Mouse (Mus musculus) CH12.LX (cell line): ENCODE results near the gene F2r. TPM values are rescaled to one million over a fixed set of nuclear protein-coding genes. Genes with fewer than 3 reads are reported as not detected.

ENCODE experiments used
- DNase-seq: peaks from one replicate; pipeline ENCODE4 v3.0.0-alpha.2; 2013; ENCODE audit errors: extremely low read depth
- H3K27ac ChIP-seq: 2 replicates; pipeline ENCODE4 v1.5.1; 2012; ENCODE audit warnings: low read depth, mild to moderate bottlenecking, control low read depth, moderate library complexity; ENCODE audit not compliant: insufficient read depth
- H3K27me3 ChIP-seq: replicated peaks from 2 replicates; pipeline ENCODE3; 2012; ENCODE audit warnings: inconsistent platforms
- H3K36me3 ChIP-seq, 2 experiments: replicated peaks in 1 of 2; 2 replicates each; pipeline versions ENCODE3 to v1.6.1; 2012; ENCODE audit warnings: inconsistent platforms in 1 of 2, low read length in 1 of 2, mild to moderate bottlenecking in 1 of 2, mixed read lengths in 1 of 2, moderate library complexity in 1 of 2; ENCODE audit not compliant: control insufficient read depth in 1 of 2, insufficient read depth in 1 of 2
- H3K4me1 ChIP-seq, 2 experiments: 2 replicates each; pipeline ENCODE4 v1.6.1; 2012; ENCODE audit warnings: inconsistent platforms in 1 of 2, moderate library complexity in 1 of 2; ENCODE audit not compliant: insufficient read depth in 2 of 2, control insufficient read depth in 1 of 2
- H3K4me2 ChIP-seq: 2 replicates; pipeline ENCODE4 v1.6.1; 2012; ENCODE audit warnings: low read depth, mild to moderate bottlenecking, control low read depth; ENCODE audit not compliant: poor library complexity, insufficient read depth, severe bottlenecking
- H3K4me3 ChIP-seq, 3 experiments: fragments of 150-350 bp in 1 of 3; sonication (generic) in 1 of 3; replicated peaks in 1 of 3; 2 replicates each; pipeline versions ENCODE3 to v1.5.1; 2011 to 2012; ENCODE audit warnings: low read depth in 2 of 3, low read length in 2 of 3, mild to moderate bottlenecking in 2 of 3, moderate library complexity in 2 of 3, control low read depth in 1 of 3, improper control_type of control experiment in 1 of 3, inconsistent platforms in 1 of 3, mixed read lengths in 1 of 3; ENCODE audit not compliant: poor library complexity in 1 of 3
- H3K79me2 ChIP-seq: replicated peaks from 2 replicates; pipeline ENCODE4 v1.6.1; 2012; ENCODE audit warnings: mild to moderate bottlenecking, moderate library complexity; ENCODE audit not compliant: control insufficient read depth, poor library complexity, insufficient read depth, severe bottlenecking; ENCODE audit errors: extremely low read depth
- H3K9ac ChIP-seq: 2 replicates; pipeline ENCODE4 v1.6.1; 2012; ENCODE audit warnings: low read depth, mild to moderate bottlenecking, control low read depth, moderate library complexity; ENCODE audit not compliant: insufficient read depth
- H3K9me3 ChIP-seq: replicated peaks from 2 replicates; pipeline ENCODE3; 2012; ENCODE audit warnings: low read length, inconsistent platforms, mixed read lengths
- CHD1 ChIP-seq: IDR thresholded peaks from 2 replicates; pipeline ENCODE4 v1.6.1; 2012; ENCODE audit warnings: low read depth, low read length, improper control_type of control experiment, inconsistent platforms
- CHD2 ChIP-seq: IDR thresholded peaks from 2 replicates; pipeline ENCODE4 v1.6.1; 2011; ENCODE audit warnings: low read length, improper control_type of control experiment
- CTCF ChIP-seq, 2 experiments: IDR thresholded peaks in 1 of 2; conservative IDR thresholded peaks in 1 of 2; 2 replicates each; pipeline ENCODE4 v1.5.1; 2011 to 2012; ENCODE audit warnings: low read depth in 2 of 2, low read length in 2 of 2, improper control_type of control experiment in 1 of 2, inconsistent platforms in 1 of 2, mild to moderate bottlenecking in 1 of 2, moderate library complexity in 1 of 2
- ELF1 ChIP-seq: IDR thresholded peaks from 2 replicates; pipeline ENCODE4 v1.6.1; 2014; ENCODE audit warnings: low read depth, mild to moderate bottlenecking, inconsistent platforms, low read length, improper control_type of control experiment
- EP300 ChIP-seq: IDR thresholded peaks from 2 replicates; pipeline ENCODE4 v1.6.1; 2011; ENCODE audit warnings: low read length, improper control_type of control experiment
- GABPA ChIP-seq: IDR thresholded peaks from 2 replicates; pipeline ENCODE4 v1.6.1; 2012; ENCODE audit warnings: low read depth, low read length, improper control_type of control experiment, inconsistent platforms; ENCODE audit not compliant: insufficient replicate concordance
- HCFC1 ChIP-seq: IDR thresholded peaks from 2 replicates; pipeline ENCODE4 v1.6.1; 2012; ENCODE audit warnings: low read depth, mild to moderate bottlenecking, inconsistent platforms, low read length, improper control_type of control experiment
- IRF4 ChIP-seq: IDR thresholded peaks from 2 replicates; pipeline ENCODE4 v1.6.1; 2014; ENCODE audit warnings: low read depth, mild to moderate bottlenecking, inconsistent platforms, low read length, improper control_type of control experiment
- JUN ChIP-seq: IDR thresholded peaks from 2 replicates; pipeline ENCODE4 v1.6.1; 2011; ENCODE audit warnings: low read depth, mild to moderate bottlenecking, low read length, improper control_type of control experiment, moderate library complexity; ENCODE audit not compliant: insufficient read depth
- MAFK ChIP-seq: IDR thresholded peaks from 2 replicates; pipeline ENCODE4 v1.6.1; 2011; ENCODE audit warnings: low read length, improper control_type of control experiment; ENCODE audit not compliant: insufficient replicate concordance
- MAX ChIP-seq: IDR thresholded peaks from 2 replicates; pipeline ENCODE4 v1.6.1; 2011; ENCODE audit warnings: low read length, improper control_type of control experiment
- MEF2A ChIP-seq: IDR thresholded peaks from 2 replicates; pipeline ENCODE4 v1.6.1; 2014; ENCODE audit warnings: low read depth, mild to moderate bottlenecking, inconsistent platforms, low read length, improper control_type of control experiment, borderline replicate concordance
- NELFE ChIP-seq: IDR thresholded peaks from 2 replicates; pipeline ENCODE4 v1.6.1; 2011; ENCODE audit warnings: low read depth, low read length, improper control_type of control experiment
- NRF1 ChIP-seq: IDR thresholded peaks from 2 replicates; pipeline ENCODE4 v1.6.1; 2014; ENCODE audit warnings: low read depth, mild to moderate bottlenecking, inconsistent platforms, low read length, improper control_type of control experiment, moderate library complexity
- POLR2A ChIP-seq: IDR thresholded peaks from 2 replicates; pipeline ENCODE4 v1.6.1; 2011; ENCODE audit warnings: low read depth, mild to moderate bottlenecking, improper control_type of control experiment, low read length
- POLR2AphosphoS2 ChIP-seq: IDR thresholded peaks from 2 replicates; pipeline ENCODE4 v1.6.1; 2011; ENCODE audit warnings: low read depth, low read length, improper control_type of control experiment
- SMC3 ChIP-seq: IDR thresholded peaks from 2 replicates; pipeline ENCODE4 v1.6.1; 2011; ENCODE audit warnings: low read depth, low read length, improper control_type of control experiment
- UBTF ChIP-seq: IDR thresholded peaks from 2 replicates; pipeline ENCODE4 v1.6.1; 2012; ENCODE audit warnings: low read depth, mild to moderate bottlenecking, inconsistent platforms, low read length, improper control_type of control experiment, moderate library complexity
- USF1 ChIP-seq: IDR thresholded peaks from 2 replicates; pipeline ENCODE4 v1.6.1; 2014; ENCODE audit warnings: low read depth, mild to moderate bottlenecking, inconsistent platforms, low read length, improper control_type of control experiment
- USF2 ChIP-seq: conservative IDR thresholded peaks from 2 replicates; pipeline ENCODE4 v1.6.1; 2011; ENCODE audit warnings: low read depth, low read length, improper control_type of control experiment
- ZNF384 ChIP-seq: IDR thresholded peaks from 2 replicates; pipeline ENCODE4 v1.6.1; 2012; ENCODE audit warnings: low read depth, low read length, improper control_type of control experiment, inconsistent platforms
- dilution Hi-C: fragments of 300-500 bp; cut with MboI; formaldehyde crosslinking; loops from 2 replicates; pipeline ENCODE4 v1.14.3; 2020; ENCODE audit warnings: low sequenced_read_pairs; ENCODE audit not compliant: extremely low pct_unique_long_range_greater_than_20kb, extremely low pct_ligation_motif_present
- in situ Hi-C: fragments of 300-500 bp; cut with MboI; formaldehyde crosslinking; loops from 3 replicates; pipeline ENCODE4 v1.14.3; 2019; ENCODE audit warnings: low sequenced_read_pairs, low pct_ligation_motif_present, low pct_unique_long_range_greater_than_20kb, mixed read lengths
- polyA plus RNA-seq: library from polyadenylated mRNA; unstranded; fragments of >175 nt; gene quantifications from 2 replicates; pipeline ENCODE4 v1.2.1, GENCODE M21; 2012; ENCODE audit warnings: low read depth; ENCODE audit not compliant: insufficient read length
- total RNA-seq, 2 experiments: library from RNA; depleted of rRNA; stranded (reverse); fragments of 300-350 nt in 1 of 2; fragments of >200 nt in 1 of 2; gene quantifications; 2 replicates each; pipeline ENCODE4 v1.2.3; 2012 to 2014

The F2r gene
- total and polyA plus RNA-seq, 3 experiments = 0.17 to 0.30 (median 0.28) TPM

- Histone ChIP-seq H3K9me3 (no peaks in the 10 kb centered on the region), H3K27me3 (no peaks in the 10 kb centered on the region), H3K79me2 (no peaks in the 10 kb centered on the region), H3K27ac (no peak overlapping the region), H3K4me2 (no peak overlapping the region), H3K4me1 (no peaks in the 10 kb centered on the region), H3K36me3 (no peaks in the 10 kb centered on the region), H3K4me3 (no peak overlapping the region), H3K9ac (no peak overlapping the region)
- in situ Hi-C loops = no loop called here
- no peak for DNase-seq
- dilution Hi-C loops = no loop called here
- TF ChIP-seq UBTF = no peak
- TF ChIP-seq HCFC1 = no peak
- TF ChIP-seq USF1 = no peak
- no peak for TF ChIP-seq POLR2A
- no peak for TF ChIP-seq CHD1
- TF ChIP-seq ZNF384 = no peak
- no peak for TF ChIP-seq NELFE
- TF ChIP-seq SMC3 = no peak
- no peak for TF ChIP-seq IRF4
- no peak for TF ChIP-seq ELF1
- no peak for TF ChIP-seq CHD2
- no peak for TF ChIP-seq MEF2A
- no peak for TF ChIP-seq EP300
- TF ChIP-seq NRF1 = no peak
- no peak for TF ChIP-seq MAFK
- TF ChIP-seq POLR2AphosphoS2 = no peak
- TF ChIP-seq USF2 = no peak
- TF ChIP-seq MAX = no peak
- no peak for TF ChIP-seq JUN
- TF ChIP-seq CTCF (conservative IDR thresholded peaks at IDR 0.05 in 1 of 2, IDR thresholded peaks at IDR 0.05 in 1 of 2; ENCODE audit: low read depth in 2 of 2, low read length in 2 of 2) = no peak
Observed at GRCm38 (mm10) chr13:95634451-95634850, 16.2 kb upstream of the F2r start.

- Histone ChIP-seq H3K9ac (no peak overlapping the region), H3K27ac (no peak overlapping the region), H3K79me2 (no peaks in the 10 kb centered on the region), H3K9me3 (no peaks in the 10 kb centered on the region), H3K27me3 (no peaks in the 10 kb centered on the region), H3K4me3 (no peak overlapping the region), H3K4me1 (no peaks in the 10 kb centered on the region), H3K36me3 (no peaks in the 10 kb centered on the region), H3K4me2 (no peak overlapping the region)
- in situ Hi-C loops (no loop called here), dilution Hi-C loops (no loop called here)
- no peak for DNase-seq
- TF ChIP-seq POLR2AphosphoS2 = no peak
- TF ChIP-seq ELF1 = no peak
- no peak for TF ChIP-seq ZNF384
- TF ChIP-seq CHD2 = no peak
- TF ChIP-seq GABPA = no peak
Observed at GRCm38 (mm10) chr13:95633384-95633783, 15.1 kb upstream of the F2r start.
